Mouse (Mus musculus): ENCODE results near the gene Gm37240.

The Gm37240 gene

DNA sequence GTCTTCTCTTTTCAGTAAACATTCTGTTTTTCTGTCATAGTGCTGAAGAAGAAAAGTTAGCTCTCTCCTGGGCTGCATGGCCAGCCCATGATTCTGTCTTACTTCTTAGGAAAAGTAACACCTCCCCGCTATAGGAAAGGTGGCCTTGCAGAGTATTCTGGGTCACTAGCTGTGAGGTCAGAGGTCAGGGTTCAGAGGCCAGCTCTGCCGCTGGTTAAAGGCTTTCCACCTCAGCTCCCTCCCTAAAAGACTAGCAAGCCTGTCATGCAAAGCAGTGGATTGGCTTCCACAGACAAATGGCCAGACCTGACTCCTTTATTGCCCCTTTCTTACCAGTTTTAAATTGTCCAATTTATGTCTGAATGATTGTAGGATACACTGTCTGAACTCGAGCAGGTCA, 23.3 kb downstream of the Gm37240 start:
- no peak for DNase-seq

DNA sequence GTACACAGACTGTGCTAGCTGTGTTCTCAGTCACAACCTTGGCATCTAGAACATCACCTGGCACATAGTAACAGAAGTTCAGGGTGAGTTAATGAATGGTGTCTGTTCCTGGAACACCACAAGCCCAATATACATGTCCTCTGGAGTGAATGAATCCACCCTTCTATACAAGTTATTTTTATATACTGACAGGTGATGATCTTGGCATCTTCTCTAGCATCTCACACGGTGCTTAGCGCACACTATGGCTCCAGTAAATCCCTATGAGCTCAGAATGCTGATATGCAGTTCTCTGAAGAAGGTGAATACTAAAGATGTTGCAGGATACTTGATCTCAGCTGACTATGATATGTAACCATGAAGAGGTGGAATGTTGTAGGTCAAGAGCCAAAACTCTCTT, 24.4 kb downstream of the Gm37240 start:
- DNase-seq, result no peak

DNA sequence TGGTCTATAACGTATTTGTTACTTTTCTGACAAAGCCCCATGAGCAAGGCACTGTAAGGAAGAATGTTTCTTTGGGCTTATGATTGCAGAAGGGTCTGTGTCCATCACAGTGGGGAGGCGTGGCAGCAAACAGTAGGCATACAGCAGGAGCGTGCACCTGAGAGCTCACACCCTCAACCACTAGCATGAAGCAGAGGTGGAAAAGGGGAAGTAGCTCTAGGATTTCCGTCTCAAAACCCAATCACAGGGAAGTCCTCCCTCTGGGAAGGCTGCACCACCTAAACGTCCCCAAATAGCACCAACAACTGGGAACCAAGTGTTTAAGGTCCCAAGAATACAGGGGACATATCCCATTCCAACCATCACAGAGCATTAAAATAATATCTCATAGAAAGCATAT, 26.3 kb downstream of the Gm37240 start:
- no peak for DNase-seq

DNA sequence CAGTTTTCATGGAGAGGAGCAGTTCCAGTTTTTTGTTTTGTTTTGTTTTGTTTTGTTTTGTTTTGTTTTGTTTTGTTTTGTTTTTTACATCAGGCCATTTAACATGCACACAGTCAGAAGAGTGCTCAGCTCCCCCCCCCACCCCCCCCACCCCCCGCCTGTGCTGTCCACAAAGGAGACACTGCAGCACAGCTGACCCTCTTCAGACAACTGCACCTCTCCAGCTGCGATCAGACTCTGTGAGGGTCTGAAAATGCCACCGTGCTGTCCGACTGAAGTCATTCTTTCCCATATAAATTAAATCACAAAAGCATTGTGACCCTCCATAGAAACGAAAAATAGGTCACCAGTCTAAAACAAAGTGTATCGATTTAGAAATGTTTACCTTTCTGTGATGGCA, 28.0 kb downstream of the Gm37240 start:
- DNase-seq, result no peak

DNA sequence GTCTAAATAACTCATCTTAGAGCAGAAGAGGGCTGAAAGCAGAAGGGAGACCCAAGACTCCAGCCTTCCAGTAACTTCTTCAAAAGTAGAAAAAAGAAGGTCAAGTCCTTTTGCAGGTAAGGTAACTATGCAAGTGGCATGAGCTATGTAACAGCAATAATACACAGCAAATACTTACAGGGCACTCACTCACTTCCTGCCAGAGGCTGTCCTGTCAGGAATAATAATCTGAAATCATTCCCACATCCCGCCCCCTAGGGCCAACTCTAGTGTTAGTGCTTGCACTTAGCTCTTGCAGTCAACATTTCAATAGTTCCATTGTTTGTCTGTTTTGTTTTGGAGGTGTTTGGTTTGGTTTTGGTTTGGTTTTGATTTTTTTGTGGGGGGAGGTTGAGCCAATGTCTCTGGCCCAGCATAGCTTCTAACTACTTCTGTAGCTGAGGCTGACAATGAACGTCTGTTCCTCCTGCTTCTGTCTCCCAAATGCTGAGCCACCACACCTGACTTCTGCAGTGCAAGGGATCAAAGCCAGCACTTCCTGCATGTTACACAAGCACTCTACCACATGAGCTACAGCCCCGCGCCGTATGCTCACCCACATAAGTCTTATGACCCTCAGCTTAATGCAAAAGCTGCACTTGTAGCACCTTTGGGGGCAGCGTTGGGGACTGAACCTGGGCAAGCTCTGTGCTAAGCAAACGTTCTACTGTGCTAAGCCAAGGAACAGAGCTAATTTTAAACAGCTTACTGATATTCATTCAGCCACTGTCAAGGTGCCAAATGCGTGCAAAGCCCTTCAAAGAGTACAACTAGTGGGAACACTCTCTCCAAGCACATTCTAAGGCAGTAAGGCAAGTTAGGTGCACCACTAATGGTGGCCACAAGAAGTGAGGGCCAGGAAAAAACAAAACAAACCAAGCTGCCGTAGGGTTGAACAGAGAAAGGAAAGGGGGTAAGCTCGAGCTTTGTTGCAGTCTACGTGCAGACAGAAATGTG, 28.9 kb downstream of the Gm37240 start:
- DNase-seq, result no peak

DNA sequence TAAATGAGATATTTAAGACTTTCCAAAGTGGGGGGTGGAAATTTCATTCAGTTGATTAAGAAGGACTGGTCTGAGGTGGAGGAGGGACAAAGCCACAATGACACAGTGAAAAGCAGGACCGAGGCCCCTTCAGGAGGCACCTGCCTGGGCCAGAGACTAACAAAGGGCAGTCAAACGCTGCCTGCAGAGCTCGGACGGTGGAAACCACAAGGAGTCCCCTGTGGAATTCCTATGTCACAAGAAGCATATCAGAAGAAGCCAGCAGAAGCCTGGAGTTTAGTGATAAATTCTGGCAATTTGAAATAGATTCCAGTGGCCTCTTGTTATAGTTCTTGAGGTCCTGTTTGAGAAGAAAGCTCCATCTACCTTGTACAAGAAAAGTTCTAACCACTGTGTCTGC, 30.2 kb downstream of the Gm37240 start:
- no peak for DNase-seq

DNA sequence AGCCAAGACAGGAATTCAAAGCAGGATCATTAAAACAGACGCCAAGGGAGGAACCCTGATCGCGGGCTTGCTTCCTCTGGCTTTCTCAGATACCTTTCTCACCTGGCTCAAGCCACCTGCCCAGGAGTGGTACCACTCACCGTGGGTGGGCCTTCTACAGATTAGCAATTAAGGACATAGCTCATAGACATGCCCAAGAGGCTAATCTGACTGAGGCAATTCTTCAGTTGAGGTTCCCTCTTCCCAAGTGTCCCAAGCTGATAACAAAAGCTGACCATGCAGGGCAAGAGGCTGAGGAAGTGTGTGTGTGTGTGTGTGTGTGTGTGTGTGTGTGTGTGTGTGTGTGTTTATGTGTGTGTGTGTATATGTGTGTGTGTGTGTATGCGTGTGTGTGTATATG, 31.4 kb downstream of the Gm37240 start:
- DNase-seq, result no peak

DNA sequence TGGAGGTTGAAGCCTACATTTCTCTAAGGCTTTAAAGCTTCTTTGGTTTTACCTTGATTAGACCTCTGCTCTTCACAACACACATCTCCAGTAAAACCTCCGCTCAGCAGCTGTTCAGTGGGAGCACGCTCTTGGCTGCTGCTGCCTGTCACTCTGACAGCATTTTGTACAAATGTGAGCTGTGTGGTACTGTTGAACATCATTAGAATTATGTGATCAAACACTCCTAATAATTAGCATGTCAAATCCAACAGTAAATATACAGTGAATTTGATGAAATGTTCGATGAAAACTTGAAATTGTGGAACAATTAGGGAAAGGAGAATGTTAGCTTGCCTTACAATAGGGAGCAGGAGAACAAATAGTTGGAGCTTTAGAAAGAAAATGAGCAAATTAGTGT, 32.3 kb downstream of the Gm37240 start:
- no peak for DNase-seq

DNA sequence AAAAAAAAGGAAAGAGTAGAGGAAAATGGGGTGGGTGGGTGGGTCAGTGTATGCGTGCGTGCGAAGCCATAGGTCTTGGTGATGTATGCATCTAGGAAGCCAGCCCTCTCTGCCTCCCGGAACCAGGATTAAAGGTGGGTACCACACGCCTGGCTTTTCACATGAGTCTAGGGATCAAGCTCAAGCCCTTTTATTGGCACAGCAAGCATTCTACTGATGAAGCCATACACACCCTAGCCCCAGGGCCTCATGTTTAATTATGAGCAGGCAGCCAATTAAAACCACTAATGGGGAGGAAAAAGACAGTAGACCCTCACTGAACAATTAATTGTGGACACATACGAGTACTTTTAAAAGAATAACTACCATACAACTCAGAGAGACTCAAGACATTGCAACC, 33.2 kb downstream of the Gm37240 start:
- no peak for DNase-seq

DNA sequence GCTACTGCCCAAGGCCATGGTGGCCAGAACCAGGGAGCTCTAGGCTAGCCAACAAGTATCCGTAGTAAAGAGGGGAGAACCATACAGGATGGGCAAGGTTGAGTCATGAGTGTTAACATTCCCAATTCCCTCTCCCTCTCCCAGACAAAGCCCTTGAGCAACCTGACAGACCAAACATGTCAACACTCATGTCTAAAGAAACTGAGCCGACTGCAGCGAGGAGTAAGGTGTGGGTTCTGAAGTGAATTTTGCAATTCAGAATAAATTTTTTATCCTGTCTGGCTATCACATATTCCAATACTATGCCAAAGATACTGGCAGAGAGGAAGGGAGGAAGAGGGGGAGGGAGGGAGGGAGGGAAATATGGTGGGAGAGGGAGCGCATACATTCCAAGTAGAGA, 33.6 kb downstream of the Gm37240 start:
- no peak for DNase-seq

DNA sequence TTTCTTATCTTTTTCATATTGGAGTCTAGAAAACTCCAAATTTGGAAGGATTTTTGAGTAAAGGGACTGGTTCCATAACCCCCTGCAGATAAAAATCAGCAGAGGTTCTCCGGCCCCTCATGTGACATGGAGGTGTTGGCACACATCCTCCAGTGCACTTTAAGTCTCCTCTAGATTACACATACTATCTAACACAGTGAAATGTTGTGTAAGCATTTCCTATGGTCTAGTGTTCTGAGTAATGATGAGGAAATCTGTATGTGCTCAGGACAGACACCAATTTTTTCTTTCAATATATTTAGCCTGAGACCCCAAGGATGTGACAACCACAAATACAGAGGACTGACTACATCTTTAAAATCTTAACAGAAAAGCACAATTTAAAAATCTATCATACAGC, 37.2 kb downstream of the Gm37240 start:
- no peak for DNase-seq

DNA sequence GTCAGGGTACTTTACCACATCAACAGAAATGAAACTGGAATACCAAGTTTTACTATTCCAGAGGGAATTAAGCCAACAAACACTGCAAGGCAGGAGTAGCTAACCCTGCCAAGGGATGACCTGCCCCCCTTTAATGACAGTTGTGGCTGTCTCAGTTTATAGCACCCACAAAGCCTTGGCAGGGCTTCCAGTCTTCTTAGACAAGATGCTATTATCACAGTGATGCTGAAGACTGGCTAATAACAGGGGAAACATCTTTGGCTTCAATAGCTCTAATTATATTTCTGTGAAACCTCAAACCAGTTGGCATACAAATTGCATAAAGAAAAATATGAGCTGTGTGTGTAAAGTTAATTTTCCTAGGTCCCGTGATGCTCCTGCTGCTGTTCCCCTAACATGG, 41.0 kb downstream of the Gm37240 start:
- no peak for DNase-seq

DNA sequence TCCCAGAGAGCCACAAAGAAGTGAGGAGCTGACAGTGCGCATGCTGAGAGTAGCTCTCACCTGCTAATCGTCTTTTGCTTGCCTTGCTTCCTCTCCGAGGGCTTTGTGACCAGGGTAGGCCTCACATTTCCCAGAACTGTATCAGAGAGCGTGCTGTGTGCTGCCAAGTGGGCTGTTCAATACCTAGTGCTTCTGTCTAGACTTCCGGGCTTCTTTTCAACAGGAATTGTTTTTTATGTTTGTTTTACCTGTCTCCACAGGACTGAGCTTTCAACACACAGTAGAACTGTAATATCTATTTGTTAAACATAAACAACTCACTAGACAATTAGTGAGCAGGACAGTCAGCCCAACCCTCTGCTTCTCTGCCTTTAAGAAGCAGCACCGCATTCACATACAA, 42.0 kb downstream of the Gm37240 start:
- no peak for DNase-seq

DNA sequence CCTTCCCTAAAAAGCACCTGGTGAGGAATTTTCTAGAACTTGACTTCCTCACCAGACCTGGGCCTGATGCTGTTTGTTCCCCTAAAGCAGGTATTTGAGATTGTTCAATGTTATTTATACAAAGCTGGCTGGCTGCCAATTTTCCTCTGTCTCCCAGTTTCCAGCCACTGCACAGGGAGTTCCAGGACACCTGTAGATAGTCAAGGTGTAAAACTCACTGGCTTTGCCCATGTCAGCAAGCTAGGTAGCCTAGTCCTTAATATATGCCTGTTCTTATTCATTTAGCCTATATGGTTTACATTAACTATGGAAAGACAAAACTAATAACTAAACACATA, 44.5 kb downstream of the Gm37240 start:
- no peak for DNase-seq

DNA sequence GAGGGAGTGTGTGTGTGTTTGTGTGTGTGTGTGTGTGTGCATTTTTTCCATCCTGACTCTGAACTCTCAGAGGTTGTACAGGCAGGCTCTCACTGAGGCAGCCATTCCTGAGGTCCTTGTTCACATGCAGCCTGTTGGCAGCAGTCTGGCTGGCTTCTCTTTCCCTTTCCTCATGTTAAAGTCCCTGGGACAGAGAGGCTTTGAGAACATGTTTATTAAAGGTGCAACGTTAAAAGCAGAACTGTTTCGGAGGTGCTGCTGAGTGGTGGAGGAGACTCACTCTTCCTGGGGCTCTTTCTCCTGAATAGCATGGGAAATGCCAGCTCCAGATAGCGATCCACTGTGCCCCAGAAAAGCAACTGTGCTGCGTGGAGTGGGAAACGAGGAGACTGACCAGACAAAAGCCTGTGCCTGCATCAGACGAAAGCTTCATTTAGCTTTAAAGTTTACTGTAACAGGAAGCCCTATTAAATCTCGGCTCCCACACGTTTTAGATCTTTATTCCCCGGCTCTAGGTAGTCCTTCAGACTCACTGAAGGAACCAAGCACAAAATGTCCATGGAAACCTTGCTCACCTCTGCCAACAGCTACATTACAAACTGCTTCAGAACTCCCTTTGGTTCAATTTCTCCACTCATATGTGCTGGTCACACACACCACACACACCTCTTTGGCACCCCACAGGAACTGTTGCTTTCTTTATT, 45.0 kb downstream of the Gm37240 start:
- no peak for DNase-seq

DNA sequence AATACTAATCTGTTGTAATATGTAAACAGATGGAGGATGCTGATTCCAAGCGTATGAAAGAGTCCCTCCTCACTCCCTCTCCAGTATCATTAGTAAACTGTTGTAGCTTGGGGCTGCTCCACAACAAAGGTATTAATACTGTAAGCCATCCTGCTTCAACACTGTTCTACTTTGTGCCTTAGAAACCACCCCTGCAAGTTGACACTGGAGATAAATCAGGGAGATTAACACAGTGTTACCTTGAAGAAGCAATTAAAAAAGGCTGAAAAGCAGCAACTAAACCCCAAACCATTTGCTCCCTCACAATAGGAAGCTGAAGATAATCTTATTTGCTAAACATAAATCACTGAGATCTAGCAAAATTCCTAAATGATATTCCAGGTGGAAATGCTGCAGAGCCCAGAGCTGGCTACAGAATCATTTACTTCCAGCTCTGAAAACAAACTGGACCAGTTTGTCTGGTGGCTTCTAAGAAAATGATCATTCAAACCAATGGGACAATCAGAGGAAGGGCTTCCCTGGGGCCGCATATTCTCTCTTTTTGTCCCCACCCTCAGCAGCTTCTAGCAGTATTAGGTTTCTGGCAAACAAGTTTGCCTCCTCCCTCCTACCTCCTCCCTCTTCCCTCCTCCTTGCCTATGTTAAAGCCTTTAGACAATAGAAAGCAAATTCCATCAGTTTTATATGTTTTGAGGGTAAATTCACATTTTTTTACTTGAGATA, 45.7 kb downstream of the Gm37240 start:
- no peak for DNase-seq

DNA sequence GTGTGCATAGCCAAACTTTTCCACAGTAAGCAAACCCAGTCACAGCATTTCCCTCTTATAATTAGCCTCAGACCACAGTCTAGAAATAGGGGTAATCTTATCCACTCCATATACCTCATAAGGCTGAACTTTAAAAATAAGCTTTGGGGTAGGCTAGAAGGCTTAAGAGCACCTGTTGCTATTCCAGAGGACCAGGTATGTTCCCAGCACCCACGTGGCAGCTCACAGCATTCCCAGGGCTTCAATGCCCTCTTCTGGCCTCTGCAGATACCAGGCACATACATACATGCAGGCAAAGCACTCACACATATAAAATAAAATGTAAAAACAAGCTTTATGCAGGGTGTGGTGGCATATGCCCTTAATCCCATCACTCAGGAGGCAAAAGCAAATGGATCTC, 53.7 kb downstream of the Gm37240 start:
- no peak for DNase-seq

DNA sequence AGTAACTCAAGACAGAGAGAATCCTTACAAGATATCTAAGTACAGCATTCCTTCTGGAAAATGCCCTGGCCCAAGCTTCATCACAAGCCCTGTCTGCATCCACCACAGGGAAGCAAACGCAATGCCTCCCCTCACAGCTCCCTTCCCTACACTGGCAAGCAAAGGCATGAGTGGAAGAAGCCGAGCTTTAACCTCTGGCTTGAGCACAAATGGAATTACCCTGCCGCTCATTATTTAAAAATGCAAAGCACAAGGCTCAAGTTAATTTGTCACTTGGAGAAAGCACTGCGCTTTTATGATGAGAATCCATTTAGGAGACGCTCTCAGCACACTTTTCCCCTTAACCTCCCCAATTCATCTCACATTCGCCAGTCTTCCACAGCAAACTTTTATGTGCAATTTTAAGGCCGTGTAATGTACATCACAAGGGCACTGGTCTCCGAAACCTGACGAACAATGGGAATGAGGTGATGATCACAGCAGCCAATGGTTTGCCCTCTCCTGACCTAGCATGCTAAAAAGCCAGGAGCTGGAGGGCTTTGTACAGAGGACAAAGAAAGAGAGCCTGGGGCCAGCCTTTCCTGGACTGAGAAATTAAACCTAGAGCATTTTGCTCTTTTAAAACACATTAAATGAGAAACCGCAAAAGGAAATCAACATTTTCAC, 54.7 kb downstream of the Gm37240 start:
- no peak for DNase-seq

DNA sequence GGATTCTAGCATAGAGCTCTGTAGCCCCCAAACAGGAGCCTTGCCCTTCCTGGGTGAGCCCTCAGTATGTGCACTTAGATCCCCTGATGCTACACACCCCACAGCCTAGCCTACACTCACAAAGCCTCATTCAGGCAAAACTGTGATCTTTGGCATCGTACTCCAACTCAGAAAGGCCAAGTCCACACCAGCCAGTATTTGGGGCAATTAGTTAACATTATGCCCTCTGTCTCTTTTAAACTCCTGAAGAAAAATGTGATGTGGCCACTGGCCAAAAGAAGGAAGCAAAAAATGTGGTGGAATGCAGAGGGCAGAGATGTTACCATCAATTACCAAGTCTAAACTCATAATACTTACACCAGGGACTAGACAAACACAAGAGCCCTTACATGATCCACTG, 55.5 kb downstream of the Gm37240 start:
- DNase-seq, result no peak

DNA sequence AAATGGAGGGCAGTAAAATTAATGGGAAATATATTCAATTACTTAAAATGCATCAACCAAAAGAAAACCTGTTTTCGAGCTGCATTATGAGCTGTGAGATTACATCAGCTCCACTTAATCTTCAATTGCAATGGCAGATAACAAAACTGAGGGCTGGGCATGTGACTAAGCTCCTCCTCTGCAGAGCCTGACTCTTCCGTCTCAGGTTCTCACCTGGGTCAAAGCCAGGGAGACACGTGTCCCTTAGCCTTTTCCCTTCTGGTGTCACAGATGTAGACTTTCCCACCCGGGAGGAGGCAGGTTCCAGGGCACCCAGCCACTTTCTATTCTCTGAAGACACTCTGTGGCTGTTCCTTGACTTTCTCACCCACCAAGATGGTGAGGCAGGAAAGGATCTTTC, 58.3 kb downstream of the Gm37240 start:
- no peak for DNase-seq

DNA sequence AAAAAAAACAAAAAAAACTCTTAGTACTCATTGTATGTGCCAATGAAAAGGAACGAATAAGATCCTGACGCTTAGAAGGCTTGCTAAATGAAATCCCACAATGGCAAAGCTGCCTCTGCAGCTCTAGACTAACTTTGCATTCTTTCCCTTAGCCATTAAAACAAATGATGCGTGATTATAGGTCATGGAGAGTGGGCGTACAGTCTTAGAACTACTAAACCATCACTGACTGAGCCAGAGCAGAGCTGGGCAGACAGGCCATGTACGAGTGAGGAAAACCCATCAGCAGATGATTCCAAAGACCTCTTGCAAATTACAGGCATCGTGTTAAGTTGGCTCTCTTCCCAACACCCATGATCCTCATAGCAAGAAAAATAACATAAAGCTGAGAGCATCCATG, 59.5 kb downstream of the Gm37240 start:
- no peak for DNase-seq

DNA sequence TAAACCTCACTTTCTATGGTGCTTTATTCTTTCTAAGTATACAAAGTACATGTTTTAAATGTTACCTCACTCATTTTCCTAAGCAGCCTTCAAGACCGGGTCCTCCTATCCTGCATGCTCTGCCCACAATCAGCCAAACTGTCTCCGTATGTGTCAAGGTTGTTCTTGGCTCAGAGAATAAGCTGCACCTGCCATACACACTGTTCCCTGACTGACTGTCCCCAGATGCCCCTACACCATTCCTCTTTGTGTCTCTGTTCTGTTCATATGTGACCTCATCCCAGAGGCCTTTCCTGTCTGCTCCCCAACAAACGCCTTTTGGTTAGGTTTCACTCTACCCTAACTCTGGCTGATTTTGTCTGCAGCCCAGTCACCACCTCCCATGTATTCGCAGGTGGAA, 60.0 kb downstream of the Gm37240 start:
- DNase-seq, result no peak

DNA sequence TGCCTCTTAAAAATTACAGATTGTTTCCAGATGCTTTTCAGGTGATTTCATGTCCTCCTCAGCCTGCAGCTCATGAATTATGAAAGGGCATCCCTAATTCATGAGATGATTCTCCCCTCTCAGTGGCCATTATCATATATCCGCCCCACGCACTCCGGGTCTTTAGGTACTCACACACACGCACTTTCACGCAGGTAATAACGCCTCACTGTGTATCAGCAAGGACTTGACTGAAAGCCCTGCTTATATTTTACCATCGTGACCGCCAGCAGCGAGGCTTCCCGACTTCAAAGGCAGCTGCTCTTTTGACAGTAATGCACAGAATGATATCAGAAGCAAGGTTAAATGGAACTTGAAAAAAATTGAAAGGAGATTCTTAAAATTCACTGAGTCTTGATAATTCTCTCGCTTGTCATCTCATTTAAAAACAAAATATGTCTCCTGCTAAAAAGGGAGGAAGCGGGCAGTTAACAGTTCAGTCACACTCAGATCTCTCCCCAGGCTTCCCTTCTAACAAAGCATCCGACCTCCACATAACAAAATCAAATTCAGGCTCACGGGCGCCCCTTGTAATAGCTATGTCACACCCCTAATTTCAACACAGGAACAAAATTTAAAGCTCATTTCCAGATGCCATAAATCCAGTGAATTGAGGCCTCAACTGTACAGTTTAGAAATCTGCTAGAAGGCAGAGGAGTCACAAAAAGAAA, 66.3 kb downstream of the Gm37240 start:
- no peak for DNase-seq
